Mouse (Mus musculus) heart, adult 2 months (tissue): ENCODE data around the gene Wfdc6a. TPM values are rescaled to one million over a fixed set of nuclear protein-coding genes. Genes with fewer than 3 reads are reported as not detected.
"Not testable (repeated sequence)": the region's sequence is repeated elsewhere in the genome, so short reads cannot be mapped to it uniquely, and the experiment has no call there.

ENCODE experiments used
- DNase-seq, 2 experiments: peaks; one replicate each; pipeline ENCODE4 v3.0.0; 2021
- H3K27ac ChIP-seq: fragments of 200-600 bp; 2 replicates; pipeline ENCODE4 v1.8.1; 2022
- H3K27me3 ChIP-seq: fragments of 200-500 bp; 2 replicates; pipeline ENCODE4 v1.6.1; 2012; ENCODE audit warnings: mild to moderate bottlenecking, low read length, inconsistent platforms, mixed read lengths; ENCODE audit not compliant: control insufficient read depth, insufficient read depth
- H3K36me3 ChIP-seq: fragments of 200-500 bp; 2 replicates; pipeline ENCODE4 v1.6.1; 2012; ENCODE audit warnings: low read length, inconsistent platforms; ENCODE audit not compliant: control insufficient read depth, insufficient read depth
- H3K4me1 ChIP-seq: fragments of 200-500 bp; 2 replicates; pipeline ENCODE4 v1.6.1; 2011; ENCODE audit warnings: low read length; ENCODE audit not compliant: control insufficient read depth, insufficient read depth
- H3K4me3 ChIP-seq: fragments of 200-600 bp; 2 replicates; pipeline ENCODE4 v1.8.1; 2022
- H3K79me2 ChIP-seq: fragments of 200-500 bp; replicated peaks from 2 replicates; pipeline ENCODE4 v1.6.1; 2012; ENCODE audit warnings: mild to moderate bottlenecking, inconsistent platforms, low read length, moderate library complexity, mixed read lengths; ENCODE audit not compliant: control insufficient read depth, insufficient read depth
- H3K9ac ChIP-seq: fragments of 200-500 bp; 2 replicates; pipeline ENCODE4 v1.6.1; 2012; ENCODE audit warnings: low read depth, mild to moderate bottlenecking, control low read depth, inconsistent platforms, low read length, mixed read lengths
- CTCF ChIP-seq: fragments of 200-600 bp; IDR thresholded peaks from 2 replicates; pipeline ENCODE4 v1.8.1; 2022; ENCODE audit warnings: antibody characterized with exemption, mild to moderate bottlenecking, moderate library complexity
- EP300 ChIP-seq: fragments of 200-500 bp; IDR thresholded peaks from 2 replicates; pipeline ENCODE4 v1.6.1; 2011; ENCODE audit warnings: low read depth, low read length, control low read depth; ENCODE audit not compliant: insufficient read depth
- POLR2A ChIP-seq: fragments of 200-500 bp; IDR thresholded peaks from 2 replicates; pipeline ENCODE4 v1.6.1; 2011; ENCODE audit warnings: mild to moderate bottlenecking, low read depth, low read length, control low read depth; ENCODE audit not compliant: insufficient read depth
- WGBS: fragments of 180-500 bp; shearing (Covaris S2); methylation state at CpG from one replicate; pipeline ENCODE4 v1.1.7; 2018; 5-methylcytosine and 5-hydroxymethylcytosine counted together
- intact Hi-C: fragments of 180-260 bp; cut with DNase I; formaldehyde crosslinking; loops from one replicate; pipeline ENCODE4 v1.15.1; 2025
- long read RNA-seq: library from polyadenylated mRNA; stranded (forward); transcript quantifications from one replicate; pipeline ENCODE4 v2.0.0, GENCODE M21; 2021
- polyA plus RNA-seq: library from polyadenylated mRNA; depleted of rRNA; stranded (reverse); fragments of >200 nt; gene quantifications from 2 replicates; pipeline ENCODE4 v1.2.3, GENCODE M21; 2012; rRNA removed
- total RNA-seq, 2 experiments: library from RNA; stranded (reverse); gene quantifications; 2 replicates each; pipeline ENCODE4 v1.2.3; 2021

Gene Wfdc6a
- under 1 TPM in 1 of 2 experiments, not detected in 1; 0.30 TPM for total RNA-seq
- polyA plus RNA-seq: 0.47 and 0.56 TPM in 2 replicates
- long read RNA-seq: 0 reads

DNA sequence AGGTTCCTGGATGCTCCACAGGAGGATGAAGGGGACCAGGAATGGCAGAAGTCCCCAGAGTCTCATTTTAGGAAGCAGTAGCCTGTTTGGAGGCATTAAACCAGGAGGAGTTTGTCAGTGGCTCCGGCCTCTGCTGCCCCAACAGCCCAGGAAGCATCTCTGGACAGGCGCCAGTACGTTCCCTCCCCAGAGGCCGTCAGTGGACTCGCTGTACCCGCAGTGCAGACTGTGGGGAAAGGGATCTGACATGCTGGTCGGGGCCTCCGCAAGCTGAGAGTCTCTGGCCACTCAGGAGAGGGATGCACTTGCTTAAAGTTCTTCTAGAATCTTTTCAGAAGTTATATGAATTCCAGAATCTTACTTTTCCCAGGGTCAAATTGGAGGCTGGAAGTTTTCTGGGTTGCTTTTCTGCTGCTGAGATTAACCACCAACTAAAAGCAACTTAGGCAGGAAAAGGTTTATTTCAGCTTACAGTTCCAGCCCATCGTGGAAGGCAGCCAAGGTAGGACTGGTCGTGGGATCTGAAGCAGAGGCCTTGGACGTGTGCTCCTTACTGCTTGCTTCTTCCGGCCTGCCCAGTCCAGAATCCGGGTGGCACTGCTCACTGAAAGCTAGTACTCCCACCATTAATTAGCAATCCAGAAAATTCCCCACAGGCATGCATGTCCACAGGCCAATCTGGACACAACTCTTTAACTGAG is at the start of gene Wfdc6a:
Gene Wfdc6a, minus strand, starts transcription at position 423 of the 701 bp plus-strand sequence.
- peak; percentile 25 to 46 for DNase-seq
- H3K79me2 ChIP-seq, H3K4me1 ChIP-seq, H3K27ac ChIP-seq, H3K36me3 ChIP-seq, H3K9ac ChIP-seq, H3K27me3 ChIP-seq, intact Hi-C loops, H3K4me3 ChIP-seq: not testable (repeated sequence)
- 38% methylated on average over 13 of the region's 13 CpGs for WGBS

DNA sequence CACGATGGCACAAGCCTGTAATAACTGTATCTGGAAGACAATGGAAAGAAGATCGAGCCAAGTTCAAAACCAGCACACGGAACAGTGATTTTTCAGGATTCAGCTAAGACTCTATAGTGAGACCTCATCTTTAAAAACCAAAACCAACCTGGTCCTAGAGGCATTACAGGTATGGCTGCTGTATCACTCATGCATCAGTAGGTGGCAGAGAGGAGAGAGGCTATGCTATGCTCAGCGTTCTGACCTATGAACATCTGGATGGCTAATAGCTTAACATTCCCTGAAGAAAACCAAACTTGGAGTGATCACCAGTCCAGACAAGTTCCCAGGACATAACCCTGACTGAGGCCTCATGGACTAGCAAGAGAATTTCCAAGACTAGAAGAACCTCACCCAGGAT is 36.5 kb upstream of the Wfdc6a start:
- no peak for DNase-seq
- H3K36me3 ChIP-seq: no peaks in the 10 kb centered on the region
- TF ChIP-seq CTCF: no peak
- no peak for TF ChIP-seq EP300
- no peak for TF ChIP-seq POLR2A
- no peaks in the 10 kb centered on the region for H3K27me3 ChIP-seq
- no peaks in the 10 kb centered on the region for H3K4me1 ChIP-seq
- intact Hi-C loops: no loop called here
- H3K9ac ChIP-seq: no peak overlapping the region
- 77% methylated on average over 4 of the region's 4 CpGs for WGBS
- no peak overlapping the region for H3K4me3 ChIP-seq
- no peak overlapping the region for H3K27ac ChIP-seq
- no peaks in the 10 kb centered on the region for H3K79me2 ChIP-seq

DNA sequence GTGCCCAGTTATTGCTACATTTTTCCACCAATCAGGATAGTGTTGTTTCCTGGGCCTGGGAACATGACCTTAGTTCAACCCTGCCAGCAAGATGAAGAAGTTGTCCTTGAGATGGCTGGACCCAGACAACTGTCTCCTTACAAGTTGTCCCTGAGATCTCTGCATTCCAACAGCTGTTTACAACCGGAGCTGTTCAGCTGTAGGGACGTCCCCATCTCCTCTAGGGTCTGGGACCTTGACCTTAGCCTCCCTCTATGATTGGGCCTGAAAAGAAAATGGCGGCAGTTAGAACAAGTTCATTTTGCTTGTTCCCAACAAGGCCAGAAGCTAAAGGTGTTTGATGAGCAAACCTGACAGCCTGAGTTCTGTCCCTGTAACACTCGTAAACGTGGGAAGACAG is 33.8 kb upstream of the Wfdc6a start:
- Histone ChIP-seq H3K27ac (no peak overlapping the region), H3K9ac (no peak overlapping the region), H3K4me3 (no peak overlapping the region), H3K4me1 (no peaks in the 10 kb centered on the region), H3K36me3 (no peaks in the 10 kb centered on the region), H3K27me3 (no peaks in the 10 kb centered on the region; the same call in 1 of the 2 replicates), H3K79me2 (no peaks in the 10 kb centered on the region)
- intact Hi-C loops: no loop called here
- DNase-seq: no peak
- no peak for TF ChIP-seq POLR2A
- no peak for TF ChIP-seq EP300
- no peak for TF ChIP-seq CTCF
- 74% methylated on average over 5 of the region's 5 CpGs for WGBS

DNA sequence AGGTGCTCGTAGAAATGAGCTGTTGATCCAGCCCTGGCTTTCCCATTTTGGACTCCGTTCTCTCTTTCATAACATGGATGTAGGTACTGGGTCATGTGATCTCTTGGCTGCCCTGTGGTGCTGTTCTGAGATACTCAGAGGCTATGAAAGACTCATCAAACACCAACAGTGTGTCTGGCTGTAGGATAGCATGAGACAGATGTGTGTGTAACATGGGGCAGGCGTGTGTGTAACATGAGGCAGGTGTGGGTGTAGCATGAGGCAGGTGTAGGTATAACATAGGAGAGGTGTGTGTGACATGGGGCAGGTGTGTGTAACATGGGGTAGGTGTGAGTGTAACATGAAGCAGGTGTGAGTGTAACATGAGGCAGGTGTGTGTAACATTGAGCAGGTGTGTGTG is 30.1 kb upstream of the Wfdc6a start:
- TF ChIP-seq CTCF: no peak
- TF ChIP-seq EP300: no peak
- TF ChIP-seq POLR2A: no peak
- no peak overlapping the region for H3K4me3 ChIP-seq
- H3K36me3 ChIP-seq: no peaks in the 10 kb centered on the region
- no peak overlapping the region for H3K27ac ChIP-seq
- no peak overlapping the region for H3K9ac ChIP-seq
- no peaks in the 10 kb centered on the region for H3K79me2 ChIP-seq
- intact Hi-C loops: no loop called here
- DNase-seq: no peak
- no peaks in the 10 kb centered on the region for H3K4me1 ChIP-seq
- no peaks in the 10 kb centered on the region; the same call in 1 of the 2 replicates for H3K27me3 ChIP-seq
- 83% methylated on average over 3 of the region's 3 CpGs for WGBS

DNA sequence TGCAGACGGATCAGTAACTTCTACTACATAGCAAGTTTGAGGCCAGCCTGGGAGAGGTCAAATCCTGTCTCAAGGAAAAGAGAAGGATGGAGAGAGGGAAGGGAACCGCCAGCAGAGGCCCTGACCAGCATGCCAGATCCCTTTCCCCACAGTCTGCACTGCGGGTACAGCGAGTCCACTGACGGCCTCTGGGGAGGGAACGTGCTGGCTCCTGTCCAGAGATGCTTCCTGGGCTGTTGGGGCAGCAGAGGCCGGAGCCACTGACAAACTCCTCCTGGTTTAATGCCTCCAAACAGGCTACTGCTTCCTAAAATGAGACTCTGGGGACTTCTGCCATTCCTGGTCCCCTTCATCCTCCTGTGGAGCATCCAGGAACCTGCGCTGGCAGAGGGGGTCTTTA is 28.2 kb upstream of the Wfdc6a start, which contains the start of the genes Wfdc6b and Wfdc8:
Gene Wfdc6b, plus strand, starts transcription at position 52 of the 400 bp plus-strand sequence.
Gene Wfdc8, minus strand, starts transcription at position 156 of the 400 bp plus-strand sequence.
- H3K36me3 ChIP-seq, H3K79me2 ChIP-seq, H3K4me1 ChIP-seq, H3K27ac ChIP-seq, intact Hi-C loops, H3K9ac ChIP-seq, H3K4me3 ChIP-seq, H3K27me3 ChIP-seq: not testable (repeated sequence)
- peak; percentile 40 to 58 for DNase-seq
- WGBS: 44% methylated on average over 8 of the region's 8 CpGs

DNA sequence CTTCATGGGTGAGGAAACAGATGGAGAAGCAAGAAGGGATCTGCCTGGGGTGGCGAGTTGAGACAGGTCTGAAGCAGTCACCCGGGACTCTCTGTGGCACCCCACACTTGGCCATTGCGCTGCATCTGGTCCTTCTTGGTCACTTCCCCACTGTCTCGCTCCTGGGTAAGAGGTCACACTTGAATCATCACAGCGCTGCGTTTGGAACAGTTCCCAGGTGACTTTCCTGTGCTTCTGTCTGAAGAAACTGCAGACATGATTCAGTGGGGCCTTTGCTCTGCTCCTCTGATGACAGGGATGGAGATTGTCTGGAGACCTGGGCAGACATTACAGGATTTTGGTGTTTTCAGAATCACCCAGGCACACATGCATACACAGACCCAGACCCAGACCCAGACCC is 23.5 kb upstream of the Wfdc6a start:
- no peaks in the 10 kb centered on the region for H3K79me2 ChIP-seq
- H3K4me1 ChIP-seq: no peaks in the 10 kb centered on the region
- no peak overlapping the region for H3K9ac ChIP-seq
- WGBS: 60% methylated on average over 6 of the region's 6 CpGs
- DNase-seq: no peak
- H3K36me3 ChIP-seq: no peaks in the 10 kb centered on the region
- no peaks in the 10 kb centered on the region for H3K27me3 ChIP-seq
- no peak overlapping the region for H3K27ac ChIP-seq
- TF ChIP-seq EP300 (no peak), CTCF (no peak), POLR2A (no peak)
- intact Hi-C loops: no loop called here
- no peak overlapping the region for H3K4me3 ChIP-seq
